Mouse (Mus musculus) left cerebral cortex, adult 18-20 months (tissue): ENCODE measurements around the gene Luc7l2. TPM values are rescaled to one million over a fixed set of nuclear protein-coding genes. Genes with fewer than 3 reads are reported as not detected.

Source experiments
- DNase-seq, 2 experiments: peaks; one replicate each; pipeline ENCODE4 v3.0.0; 2021 to 2022; ENCODE audit warnings: low spot score in 2 of 2, mixed read lengths in 1 of 2
- total RNA-seq, 2 experiments: library from RNA; stranded (reverse); gene quantifications; 2 replicates each; pipeline ENCODE4 v1.2.3; 2021

The Luc7l2 gene
- total RNA-seq, 2 experiments from 2014 or later, result 141 to 156 TPM

DNA sequence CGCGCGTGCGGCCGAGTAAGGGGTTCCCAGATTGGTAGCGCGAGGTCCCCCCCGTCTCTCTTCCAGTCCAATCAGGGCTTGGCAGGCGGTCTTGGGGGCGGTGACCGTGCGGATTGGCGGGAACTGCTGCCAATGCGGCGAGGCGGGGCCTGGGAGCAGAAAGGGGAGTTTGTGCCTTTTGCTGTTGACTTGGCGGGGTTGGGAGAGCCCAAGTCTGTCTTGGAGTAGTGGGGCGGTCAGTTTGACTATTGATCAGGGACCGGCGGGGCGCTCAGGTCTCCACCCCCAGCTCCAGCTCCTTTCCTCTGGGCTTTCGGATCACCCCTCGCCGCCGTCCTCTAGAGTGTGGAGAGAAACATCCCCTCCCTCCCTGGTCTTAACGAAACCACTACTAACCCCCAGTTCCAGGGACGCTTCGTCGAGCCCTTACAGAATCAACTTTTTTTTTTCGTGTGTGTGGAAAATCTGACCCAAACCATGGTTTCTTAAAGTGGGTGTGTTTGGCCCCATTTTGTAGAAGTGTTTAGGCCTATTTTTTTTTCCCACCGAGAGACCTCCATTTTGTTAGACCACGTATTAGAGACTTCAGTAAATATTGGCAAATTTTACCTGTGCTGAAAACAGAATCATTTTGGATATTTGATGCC is 978 bp downstream of the Luc7l2 start:
- DNase-seq, result peak; percentile 97

DNA sequence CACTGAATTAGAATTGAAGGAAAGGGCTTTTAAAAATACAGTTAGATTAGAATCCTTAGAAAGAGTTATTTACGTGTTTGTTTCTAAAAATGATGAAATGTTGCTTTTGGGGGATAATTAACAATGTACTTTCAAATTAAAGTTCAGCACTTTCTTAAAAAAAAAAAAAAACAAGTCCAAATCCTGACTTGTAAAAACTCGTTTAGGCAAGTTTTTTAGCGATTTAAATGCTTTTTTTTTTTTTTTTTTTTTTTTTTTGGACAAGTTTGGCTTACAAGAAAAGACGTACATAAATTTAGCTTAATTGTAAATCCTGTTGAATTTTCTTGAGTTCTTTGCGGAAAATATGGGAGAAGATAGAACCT is 1.5 kb downstream of the Luc7l2 start:
- no peak for DNase-seq

DNA sequence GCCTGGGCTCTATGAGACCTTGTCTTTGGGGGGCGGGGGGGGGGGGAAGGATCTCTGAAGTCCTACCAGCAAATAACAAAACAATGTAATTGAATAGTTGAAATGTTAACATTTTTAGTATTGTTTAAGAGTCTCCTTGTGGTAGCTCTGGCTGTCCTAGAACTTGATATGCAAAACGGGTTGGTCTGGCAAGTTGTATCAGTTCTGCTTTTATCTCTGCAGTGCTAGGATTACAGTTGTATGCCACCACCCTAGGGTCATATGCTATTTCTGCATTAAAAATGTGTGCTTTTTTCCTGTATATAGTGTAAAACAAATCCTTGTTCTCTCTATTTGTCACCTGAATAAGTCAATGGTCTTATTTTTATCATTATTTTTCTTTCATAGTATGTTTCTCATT is 25.0 kb downstream of the Luc7l2 start:
- no peak for DNase-seq

DNA sequence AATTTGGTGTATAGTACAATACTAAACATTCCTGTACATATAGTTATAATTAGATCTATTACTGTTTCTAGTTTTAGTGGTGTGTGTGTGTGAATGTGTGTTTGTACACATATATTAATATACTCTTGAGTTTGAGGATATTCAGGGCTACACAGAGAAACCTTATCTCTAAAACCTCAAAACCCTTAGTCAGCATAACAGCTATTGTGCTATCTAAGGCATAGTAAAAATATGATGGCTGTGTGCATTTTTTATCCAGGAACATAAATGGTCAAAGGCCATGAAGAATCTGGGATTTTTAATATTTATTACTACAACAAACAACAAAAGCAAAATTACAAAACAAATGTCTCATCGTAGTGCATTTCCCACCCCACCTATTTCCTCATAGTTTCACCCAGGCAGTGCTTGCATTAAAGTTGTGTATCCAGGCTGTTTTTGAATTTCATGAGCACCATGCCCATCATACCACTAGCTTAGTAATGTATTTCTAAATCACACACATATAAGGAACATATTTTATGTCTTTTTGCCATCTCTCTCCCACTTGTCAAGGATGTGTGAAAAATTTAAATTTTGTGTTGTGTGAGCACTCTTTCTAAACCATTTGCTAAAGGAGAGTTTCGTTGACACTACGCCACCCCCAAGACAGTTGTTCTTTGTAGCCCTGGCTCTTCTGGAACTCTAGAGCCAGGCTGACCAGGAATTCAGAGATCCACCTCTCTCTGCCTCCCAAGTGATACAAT is 29.2 kb downstream of the Luc7l2 start:
- DNase-seq, result peak in 1 of 2 experiments; percentile 20

DNA sequence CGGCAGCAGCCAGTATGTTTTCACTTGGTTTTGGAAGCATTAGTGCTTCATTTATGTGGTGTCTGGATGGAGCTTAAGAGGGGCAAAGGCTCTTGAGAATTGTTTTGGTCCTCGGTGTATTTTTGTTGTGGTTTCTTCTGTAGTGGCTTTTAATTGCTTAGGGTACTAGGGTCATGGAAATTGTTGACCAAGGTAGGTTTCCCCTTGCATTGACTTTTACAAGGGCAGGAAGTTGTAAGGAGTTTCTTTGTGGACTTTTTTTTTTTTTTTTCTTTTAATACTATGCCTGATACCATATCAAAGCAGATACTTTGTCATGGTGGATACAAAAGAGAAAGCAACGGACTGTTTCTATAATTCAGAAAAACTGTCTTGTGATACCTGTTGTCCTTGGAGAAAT is 30.6 kb downstream of the Luc7l2 start:
- no peak for DNase-seq

DNA sequence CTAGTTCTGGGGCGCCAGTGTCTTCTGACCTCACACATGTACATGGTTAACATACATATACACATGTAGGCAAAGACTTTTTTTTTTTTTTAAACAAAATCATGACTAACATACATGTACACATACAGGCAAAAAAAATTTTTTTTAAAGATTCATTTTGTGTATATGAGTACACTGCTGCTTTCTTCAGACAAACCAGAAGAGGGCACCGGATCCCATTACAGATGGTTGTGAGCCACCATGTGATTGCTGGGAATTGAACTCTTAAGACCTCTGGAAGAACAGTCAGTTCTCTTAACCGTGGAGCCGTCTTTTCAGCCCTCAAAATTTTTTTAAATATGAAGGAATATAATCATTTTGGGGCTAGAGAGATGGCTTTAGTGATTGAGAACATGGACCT is 46.3 kb downstream of the Luc7l2 start:
- DNase-seq, result no peak

DNA sequence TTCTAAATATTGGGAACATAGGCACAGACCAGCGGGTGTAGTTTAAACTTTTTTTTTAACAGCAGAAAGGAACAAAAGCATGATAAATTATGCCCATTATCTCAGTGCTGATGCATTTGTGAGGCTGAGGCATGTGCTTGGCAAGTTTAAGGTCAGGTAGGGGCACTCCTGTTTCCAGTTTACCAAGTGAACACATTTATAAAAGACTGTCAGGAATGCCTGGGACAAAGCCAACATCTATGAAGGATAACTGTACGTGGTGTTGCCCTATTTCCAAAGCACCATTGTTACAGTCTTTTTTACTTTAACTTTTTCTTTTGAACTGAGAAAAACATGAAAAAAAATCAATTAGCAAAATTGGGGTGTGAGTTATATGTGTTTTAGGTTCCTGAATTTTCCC is 58.8 kb downstream of the Luc7l2 start:
- DNase-seq, result no peak

DNA sequence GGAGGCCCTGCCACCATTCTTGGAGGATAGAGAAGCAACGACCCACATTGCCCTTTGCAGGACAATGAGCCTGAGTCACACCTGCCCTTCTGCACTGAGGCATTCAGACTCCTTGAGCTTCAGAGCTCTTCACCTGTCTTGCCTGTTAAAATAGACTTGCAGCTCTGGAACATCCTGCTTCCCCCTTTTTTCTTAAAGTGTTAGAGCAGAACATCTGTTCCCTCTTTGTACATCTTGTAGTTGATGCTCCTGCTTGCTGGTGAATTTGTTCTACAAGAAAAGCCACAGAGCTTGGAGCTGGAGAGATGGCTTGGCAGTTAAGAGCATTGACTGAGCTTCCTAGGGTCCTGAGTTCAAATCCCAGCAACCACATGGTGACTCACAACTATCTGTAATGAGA is 71.3 kb downstream of the Luc7l2 start:
- no peak for DNase-seq

DNA sequence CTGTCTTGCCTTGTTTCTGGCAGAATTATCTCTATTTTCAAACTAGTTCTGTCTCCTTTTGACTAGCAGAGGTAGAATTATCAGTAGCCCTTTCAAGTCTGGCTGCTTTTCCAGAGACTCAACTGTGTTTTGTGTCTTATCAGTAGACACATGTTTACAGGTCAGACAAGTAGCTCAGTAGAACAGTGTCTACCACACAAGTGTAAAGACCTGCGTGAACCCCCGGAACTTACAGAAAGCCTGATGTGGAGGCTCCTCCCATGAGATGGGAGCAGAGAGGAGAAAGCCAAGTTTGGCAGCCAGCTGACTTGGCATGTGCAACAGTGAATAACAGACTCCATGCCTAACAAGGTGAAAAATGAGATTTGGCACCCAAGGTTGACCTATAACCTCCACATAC is 72.3 kb downstream of the Luc7l2 start:
- no peak for DNase-seq

DNA sequence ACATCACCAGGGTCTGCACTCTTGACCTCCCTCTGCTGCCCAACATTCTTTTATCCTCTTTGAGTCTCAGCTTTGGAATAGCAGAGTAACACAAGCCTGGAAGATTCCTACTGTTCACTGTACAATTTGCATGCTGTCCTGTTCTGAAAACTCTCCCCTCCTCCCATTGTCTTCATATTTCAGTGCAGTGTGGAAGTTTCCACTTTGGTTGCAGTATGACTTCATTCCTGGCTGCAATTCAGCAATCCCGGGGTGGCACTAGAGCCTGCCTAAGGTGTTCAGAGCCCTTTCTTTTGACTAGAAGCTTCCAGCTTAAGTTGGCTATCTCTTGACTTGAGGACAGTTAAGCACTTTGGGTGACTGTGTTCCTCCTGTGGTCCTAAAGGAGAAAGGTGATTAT is 73.3 kb downstream of the Luc7l2 start:
- DNase-seq, result peak in 1 of 2 experiments; percentile 28

DNA sequence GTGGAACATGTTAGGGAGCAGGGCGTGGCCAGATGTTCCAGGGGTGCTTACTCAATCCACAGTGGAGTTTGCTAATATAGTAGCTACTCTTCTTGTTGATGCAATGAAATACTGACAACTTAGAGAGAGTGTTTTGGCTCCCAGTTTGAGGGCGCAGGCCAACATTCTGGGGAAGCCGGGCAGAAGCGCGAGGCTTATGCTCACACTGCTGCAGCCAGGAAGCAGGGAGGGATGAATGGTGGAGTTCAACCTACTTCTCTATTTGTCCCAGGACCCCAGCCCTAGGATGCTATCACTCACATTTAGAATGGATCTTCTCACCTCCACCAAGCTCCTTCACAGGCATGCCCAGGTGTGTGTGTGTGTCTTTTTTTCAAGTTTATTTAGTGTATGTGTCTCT is 75.0 kb downstream of the Luc7l2 start:
- DNase-seq, result no peak

DNA sequence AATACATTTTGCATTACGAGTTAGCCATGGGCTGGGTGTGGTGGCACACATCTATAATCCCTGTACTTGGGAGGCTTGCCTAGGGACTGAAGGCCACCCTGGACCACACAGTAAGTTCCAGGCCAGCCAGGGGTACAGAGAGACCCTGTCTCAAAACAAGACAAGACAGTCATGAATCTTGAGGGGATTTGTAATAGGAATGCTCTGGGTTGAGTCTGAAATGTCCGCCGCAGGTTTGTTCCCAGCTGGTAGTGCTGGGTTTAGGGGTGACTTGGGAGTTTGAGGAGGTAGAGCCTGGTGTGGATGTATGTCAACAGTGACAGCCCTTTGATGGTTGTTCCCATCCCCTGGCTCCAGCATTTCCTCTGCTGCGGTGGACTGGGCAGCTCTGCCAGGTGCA is 75.9 kb downstream of the Luc7l2 start:
- DNase-seq, result no peak

DNA sequence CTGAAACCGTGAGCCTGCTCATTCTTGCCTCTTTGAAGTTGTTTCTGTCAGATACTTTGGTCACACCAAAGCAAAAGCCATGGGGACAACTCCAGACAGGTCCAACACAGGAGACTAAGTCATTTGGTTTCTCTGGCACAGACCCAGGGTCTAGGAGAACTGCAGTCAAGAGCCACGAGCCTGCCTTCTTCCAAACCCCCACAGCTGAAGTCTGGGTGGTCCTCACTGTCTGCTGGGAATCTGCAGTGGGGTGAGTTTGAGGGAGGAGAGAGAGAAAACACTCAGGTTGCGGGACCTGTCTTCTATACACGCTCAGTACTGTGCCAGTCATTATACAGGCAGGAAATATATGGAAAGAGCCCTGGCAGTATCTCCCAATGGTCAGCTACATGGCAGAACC is 76.4 kb downstream of the Luc7l2 start:
- DNase-seq, result no peak

DNA sequence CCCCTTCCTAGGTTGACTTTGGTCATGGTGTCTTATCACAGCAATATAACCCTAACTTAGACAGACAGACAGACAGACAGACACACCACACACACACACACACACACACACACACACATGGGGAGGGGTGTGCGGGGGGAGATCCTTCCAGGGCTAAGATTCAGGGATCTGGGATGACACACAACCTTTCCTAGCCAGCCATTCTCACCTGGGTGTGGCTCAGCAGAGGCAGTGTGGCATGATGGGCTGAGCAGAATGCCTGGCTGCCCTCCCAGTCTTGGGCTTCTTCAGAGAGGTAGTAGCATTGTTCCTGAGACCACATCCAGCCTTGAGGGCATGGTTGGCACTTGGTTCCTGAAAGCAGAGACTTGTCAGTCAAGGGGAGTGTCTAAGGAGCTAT is 78.4 kb downstream of the Luc7l2 start:
- DNase-seq, result no peak

DNA sequence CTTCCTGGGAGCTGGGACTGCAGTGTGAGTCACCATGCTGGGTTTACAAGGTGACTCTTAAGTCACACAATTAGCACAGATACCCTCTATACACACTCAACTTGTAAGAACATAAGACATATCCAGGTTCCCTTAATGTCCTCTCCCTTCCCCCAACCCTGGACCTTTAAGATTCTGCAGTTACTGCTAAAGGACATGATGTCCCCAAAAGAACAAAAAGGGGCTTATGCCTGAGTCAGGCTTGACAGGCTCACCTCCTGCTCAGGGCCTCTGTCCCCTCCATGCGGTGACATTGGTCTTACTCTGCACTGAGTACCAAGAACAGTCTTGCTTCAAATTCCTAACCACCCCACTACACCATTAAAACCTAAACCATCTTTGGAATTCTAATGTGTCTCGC is 81.7 kb downstream of the Luc7l2 start:
- no peak for DNase-seq

DNA sequence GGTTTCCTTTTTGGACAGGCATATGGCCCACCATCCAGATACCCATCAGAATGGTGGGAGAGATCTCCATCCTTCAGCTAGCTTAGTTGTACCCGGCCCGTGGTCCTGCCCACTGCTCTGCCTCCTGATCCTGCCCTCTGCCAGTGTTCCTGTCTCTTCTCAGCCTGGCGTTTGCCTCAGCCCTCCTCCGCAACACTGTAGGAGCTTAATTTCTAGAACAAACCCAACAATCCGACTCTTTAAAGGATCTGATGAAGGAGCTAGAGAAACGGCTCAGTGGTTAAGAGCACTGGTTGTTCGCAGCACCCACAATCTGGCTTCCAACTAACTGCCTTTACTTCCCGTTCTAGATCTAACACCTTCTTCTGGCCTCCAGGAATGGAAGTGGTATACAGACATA is 83.3 kb downstream of the Luc7l2 start:
- no peak for DNase-seq

DNA sequence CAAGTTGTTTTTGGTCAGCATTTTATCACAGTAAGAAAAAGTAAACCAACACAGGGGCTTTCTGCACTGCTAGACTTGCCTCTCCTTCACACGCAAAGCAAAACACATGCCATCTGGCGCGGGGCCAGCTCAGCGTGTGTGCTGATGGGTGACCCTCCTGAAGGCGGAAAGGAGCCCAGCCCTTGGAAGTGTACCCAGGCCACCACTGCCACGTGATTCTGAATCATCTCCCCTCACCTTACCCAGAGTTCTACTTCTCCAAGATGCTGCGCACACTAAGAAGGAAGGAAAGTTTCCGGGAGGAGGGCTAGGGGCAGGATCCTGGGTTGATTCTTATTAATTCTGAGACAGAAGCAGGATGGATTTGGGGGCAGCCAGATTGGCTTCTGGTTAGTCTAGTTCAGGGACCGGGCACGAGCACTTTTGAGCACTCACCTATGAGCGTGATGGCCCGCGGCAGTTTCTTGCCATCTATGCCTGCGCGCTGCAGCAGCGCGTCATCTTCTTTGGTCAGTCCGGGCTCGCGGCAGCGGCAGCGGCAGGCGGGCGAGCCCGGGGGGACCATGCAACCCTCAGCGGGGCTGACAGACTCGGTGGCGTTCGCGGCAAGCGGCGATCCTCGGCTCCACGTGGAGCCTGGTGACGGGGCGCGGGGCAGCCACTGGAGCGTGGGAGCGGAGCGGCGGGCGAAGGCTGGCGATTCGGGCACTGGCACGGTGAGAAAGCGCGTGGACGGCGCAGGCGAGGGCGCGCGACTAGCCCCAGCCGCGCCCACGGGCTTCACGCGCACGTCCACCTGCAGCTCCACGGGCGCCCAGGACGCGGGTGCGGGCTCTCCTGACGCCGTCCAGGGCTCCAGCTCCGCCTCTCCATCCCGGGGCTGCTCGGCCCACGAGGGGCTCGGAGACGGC is 85.1 kb downstream of the Luc7l2 start:
- peak; percentile 17 to 43 for DNase-seq

DNA sequence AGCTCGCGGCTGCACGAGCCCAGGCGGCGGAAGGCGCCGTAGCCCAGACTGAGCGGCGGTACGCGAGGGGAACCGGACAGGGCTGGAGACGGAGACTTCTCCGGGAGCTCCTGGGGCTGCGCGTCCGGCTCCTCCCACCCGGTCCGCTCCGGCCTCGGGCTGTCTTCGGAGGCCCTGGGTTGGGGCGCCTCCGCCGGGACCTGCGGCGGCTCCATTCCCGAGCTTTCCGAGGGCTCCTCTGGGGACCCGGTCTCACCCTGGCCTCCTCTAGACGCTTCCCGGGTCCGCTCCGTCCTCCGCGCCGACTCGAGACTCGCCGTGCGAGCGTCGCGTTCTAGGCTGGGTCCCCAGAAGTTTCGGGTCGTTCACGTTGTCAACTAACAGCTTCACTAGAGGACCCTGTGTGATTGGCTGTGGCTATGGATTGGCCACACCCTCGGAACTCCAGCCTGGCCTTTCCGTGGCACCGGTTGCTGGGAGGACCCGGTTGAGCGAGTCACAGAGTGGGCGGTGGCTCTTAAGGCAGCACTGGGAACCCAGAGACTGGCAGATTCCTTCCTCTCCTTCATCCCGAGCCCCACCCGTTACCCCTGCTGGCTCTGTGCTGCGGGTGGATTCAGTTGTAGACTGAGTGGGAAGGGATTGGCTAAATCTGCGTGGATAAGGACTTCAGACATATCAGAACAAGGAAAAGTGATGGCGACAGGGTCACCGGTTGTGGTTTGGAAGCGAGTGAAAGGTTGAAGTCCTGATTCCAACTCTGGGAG is 85.9 kb downstream of the Luc7l2 start, which contains the start of gene Klrg2:
Klrg2 (minus strand) TSS at position 391 of the 767 bp plus-strand sequence.
- no peak for DNase-seq

DNA sequence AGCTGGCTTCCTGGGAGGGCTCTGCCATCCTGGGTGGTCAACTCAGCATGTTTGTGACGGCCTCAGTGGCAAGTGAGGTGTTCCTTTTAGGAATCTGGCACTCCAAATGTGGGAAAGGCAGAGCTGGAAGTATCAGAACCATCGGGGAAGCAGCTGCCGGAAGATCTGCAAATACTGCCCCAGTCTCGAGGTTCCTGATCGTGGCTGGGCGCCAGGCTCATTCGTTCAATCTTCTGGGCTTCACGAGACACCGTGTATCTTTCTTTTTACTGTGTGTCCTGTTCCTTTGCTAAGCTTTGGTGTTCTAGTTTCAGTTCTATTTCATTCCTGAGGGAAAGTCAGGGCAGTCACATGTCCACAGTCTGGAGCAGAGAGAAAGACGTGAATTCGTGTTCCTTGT is 89.3 kb downstream of the Luc7l2 start:
- no peak for DNase-seq

DNA sequence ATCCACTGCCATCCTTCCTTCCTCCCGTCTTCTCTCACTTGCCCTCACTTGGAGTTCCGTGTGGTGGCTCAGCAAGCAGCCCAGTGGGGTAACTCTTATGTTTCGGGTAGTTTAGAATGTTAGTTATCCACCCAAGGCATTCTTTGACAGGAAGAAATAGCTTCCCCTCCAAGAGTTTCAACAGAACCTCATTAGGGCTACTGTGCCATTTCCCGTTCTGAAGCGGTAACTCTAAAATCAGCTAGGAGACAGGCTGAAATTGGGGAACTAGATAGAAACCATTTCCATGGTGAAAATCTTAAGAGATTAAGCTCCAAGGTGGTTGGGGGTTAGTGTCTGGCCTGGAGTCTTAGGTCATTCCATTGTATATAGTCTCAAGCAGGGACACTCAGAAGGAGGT is 90.1 kb downstream of the Luc7l2 start:
- DNase-seq, result no peak

DNA sequence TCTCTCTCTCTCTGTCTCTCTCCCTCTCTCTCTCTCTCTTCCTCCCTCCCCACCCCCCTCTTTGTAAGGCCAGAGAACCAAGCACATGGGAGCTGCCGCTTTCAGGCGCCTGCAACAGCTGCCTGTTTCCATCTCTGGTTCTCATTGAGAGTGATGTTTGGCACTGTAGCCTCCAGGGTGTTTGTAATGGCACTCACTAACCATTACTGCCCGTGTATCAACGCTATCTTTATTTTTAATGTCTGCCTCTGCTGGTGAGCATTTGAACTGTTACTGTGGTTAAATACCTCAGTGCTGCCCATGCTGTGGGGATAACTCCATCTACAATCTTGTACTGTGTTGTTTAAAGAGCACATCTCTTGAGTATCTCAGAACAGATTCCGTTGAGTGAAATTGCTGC is 90.5 kb downstream of the Luc7l2 start:
- no peak for DNase-seq
